Mouse (Mus musculus): Measurements from ENCODE around the gene Gm10428.

DNA sequence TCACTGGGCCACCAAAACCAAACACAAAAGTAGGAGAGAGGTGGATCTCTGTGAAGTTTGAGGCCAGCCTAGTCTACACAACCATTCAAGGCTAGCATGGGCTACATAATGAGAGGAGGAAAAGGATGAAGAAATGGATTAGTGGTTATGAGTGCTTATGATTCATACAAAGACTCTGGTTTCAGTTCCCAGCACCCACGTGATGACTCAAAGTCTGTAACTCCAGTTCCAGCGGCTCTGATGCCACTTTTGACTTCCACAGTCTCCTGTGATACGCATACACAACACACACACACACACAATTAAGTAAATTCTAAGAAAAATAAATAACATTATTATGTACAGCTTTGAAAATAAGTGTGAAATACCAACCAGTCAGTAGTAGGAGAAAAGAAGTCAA lies 20.2 kb upstream of the Gm10428 start:
- no peak for TF ChIP-seq POLR2A (IDR thresholded peaks at IDR 0.05; ENCODE audit: insufficient read depth, low read depth, low read length)
- no peak for TF ChIP-seq CTCF (IDR thresholded peaks at IDR 0.05; ENCODE audit: insufficient read depth, low read depth, low read length)
